Mouse (Mus musculus) liver, embryonic 14.5 days (tissue): ENCODE results near the gene Cdkn2a. TPM values are rescaled to one million over a fixed set of nuclear protein-coding genes. Genes with fewer than 3 reads are reported as not detected.

Experiments used
- ATAC-seq: fragments of 200-750 bp; cut with Nextera tagmentation; 2 replicates; pipeline ENCODE4 v1.8.0; 2017; ENCODE audit warnings: moderate number of reproducible peaks, mild to moderate bottlenecking, moderate library complexity; ENCODE audit not compliant: insufficient read depth
- DNase-seq, 3 experiments: peaks; one replicate each; pipeline ENCODE4 v3.0.0-alpha.2; 2012 to 2013; ENCODE audit warnings: low read depth in 3 of 3, low spot score in 3 of 3
- H3K27ac ChIP-seq: fragments of 300-500 bp; sonication (generic); 2 replicates; pipeline ENCODE4 v1.5.1; 2014; ENCODE audit warnings: moderate library complexity, mild to moderate bottlenecking, control low read depth, inconsistent platforms
- H3K27me3 ChIP-seq: fragments of 300-500 bp; sonication (generic); 2 replicates; pipeline ENCODE4 v1.6.1; 2014; ENCODE audit warnings: mild to moderate bottlenecking, low read length, moderate library complexity; ENCODE audit not compliant: control insufficient read depth, insufficient read depth
- H3K36me3 ChIP-seq: fragments of 300-500 bp; sonication (generic); replicated peaks from 2 replicates; pipeline ENCODE4 v1.6.1; 2014; ENCODE audit warnings: low read depth; ENCODE audit not compliant: control insufficient read depth, insufficient read depth
- H3K4me1 ChIP-seq, 2 experiments: fragments of 200-500 bp in 1 of 2; fragments of 300-500 bp in 1 of 2; sonication (generic) in 1 of 2; replicated peaks; 2 replicates each; pipeline ENCODE4 v1.6.1; 2012 to 2014; ENCODE audit warnings: antibody characterized with exemption in 1 of 2, inconsistent platforms in 1 of 2, low read length in 1 of 2; ENCODE audit not compliant: control insufficient read depth in 2 of 2, insufficient read depth in 2 of 2
- H3K4me2 ChIP-seq: fragments of 300-500 bp; sonication (generic); 2 replicates; pipeline ENCODE4 v1.6.1; 2014; ENCODE audit warnings: low read depth, mild to moderate bottlenecking, control low read depth, moderate library complexity
- H3K4me3 ChIP-seq, 2 experiments: fragments of 200-500 bp in 1 of 2; fragments of 300-500 bp in 1 of 2; sonication (generic) in 1 of 2; 2 replicates each; pipeline ENCODE4 v1.5.1; 2012 to 2014; ENCODE audit warnings: low read depth in 2 of 2, low read length in 2 of 2, mild to moderate bottlenecking in 2 of 2, control low read depth in 1 of 2, inconsistent platforms in 1 of 2, moderate library complexity in 1 of 2; ENCODE audit not compliant: insufficient read depth in 1 of 2
- H3K9ac ChIP-seq: fragments of 300-500 bp; sonication (generic); replicated peaks from 2 replicates; pipeline ENCODE4 v1.6.1; 2014; ENCODE audit warnings: mild to moderate bottlenecking, control low read depth, moderate library complexity
- H3K9me3 ChIP-seq: fragments of 300-500 bp; sonication (generic); 2 replicates; pipeline ENCODE4 v1.6.1; 2016; ENCODE audit warnings: low read length, mixed read lengths; ENCODE audit not compliant: control insufficient read depth
- CTCF ChIP-seq: IDR thresholded peaks from 2 replicates; pipeline ENCODE4 v1.5.1; 2016; ENCODE audit warnings: antibody characterized with exemption, low read depth, control low read depth
- EP300 ChIP-seq: IDR thresholded peaks from 2 replicates; pipeline ENCODE4 v1.6.1; 2016; ENCODE audit warnings: antibody characterized with exemption, low read depth
- WGBS: fragments of 180-500 bp; shearing (Covaris S2); extraction: QIAGEN DNeasy Blood & Tissue Kit; methylation state at CpG from one replicate; pipeline ENCODE4 v1.1.7; 2014; ENCODE audit not compliant: insufficient replicate concordance; 5-methylcytosine and 5-hydroxymethylcytosine counted together
- polyA plus RNA-seq, 2 experiments: library from polyadenylated mRNA; depleted of rRNA in 1 of 2; stranded (reverse) in 1 of 2; unstranded in 1 of 2; fragments of >200 nt; fragmentation: Nextera tagmentation in 1 of 2; extraction: Ambion mirVana in 1 of 2; gene quantifications; 2 replicates each; pipeline versions ENCODE4 v1.2.1 to v1.2.3; 2012 to 2014

The Cdkn2a gene
- polyA plus RNA-seq, 2 experiments: not detected

GRCm38 (mm10) chr4:89279641-89280040 lies 14.8 kb downstream of the Cdkn2a start:
- no peaks in the 10 kb centered on the region for H3K4me1 ChIP-seq
- H3K27me3 ChIP-seq: peaks cover 80% of the 10 kb centered on the region
- no peak overlapping the region for H3K4me3 ChIP-seq
- no peaks in the 10 kb centered on the region for H3K36me3 ChIP-seq
- H3K9ac ChIP-seq: no peak overlapping the region
- ATAC-seq (no peak), DNase-seq (no peak)
- H3K9me3 ChIP-seq: no peaks in the 10 kb centered on the region
- TF ChIP-seq CTCF (no peak), EP300 (no peak)
- H3K4me2 ChIP-seq: no peak overlapping the region
- 0% methylated on average over 2 of the region's 2 CpGs for WGBS
- H3K27ac ChIP-seq: no peak overlapping the region

GRCm38 (mm10) chr4:89277381-89277940 lies 17.0 kb downstream of the Cdkn2a start:
- DNase-seq (no peak), ATAC-seq (no peak)
- Histone ChIP-seq H3K36me3 (no peaks in the 10 kb centered on the region), H3K9ac (no peak overlapping the region), H3K9me3 (no peaks in the 10 kb centered on the region), H3K27me3 (peaks cover 92% of the 10 kb centered on the region), H3K27ac (no peak overlapping the region), H3K4me1 (no peaks in the 10 kb centered on the region), H3K4me3 (no peak overlapping the region), H3K4me2 (no peak overlapping the region)
- no peak for TF ChIP-seq CTCF
- TF ChIP-seq EP300: no peak
- 7% methylated on average over 5 of the region's 5 CpGs for WGBS

- TF ChIP-seq CTCF (no peak), EP300 (no peak)
- DNase-seq (no peak), ATAC-seq (no peak)
- H3K9ac ChIP-seq: no peak overlapping the region
- no peaks in the 10 kb centered on the region for H3K4me1 ChIP-seq
- no peak overlapping the region for H3K27ac ChIP-seq
- no peaks in the 10 kb centered on the region for H3K9me3 ChIP-seq
- 2% methylated on average over 37 of the region's 37 CpGs for WGBS
- H3K4me3 ChIP-seq: no peak overlapping the region
- H3K27me3 ChIP-seq: peaks cover 92% of the 10 kb centered on the region
- no peak overlapping the region for H3K4me2 ChIP-seq
- no peaks in the 10 kb centered on the region for H3K36me3 ChIP-seq
Measured at GRCm38 (mm10) chr4:89276669-89277219, 17.7 kb downstream of the Cdkn2a start.

- Histone ChIP-seq H3K4me3 (no peak overlapping the region), H3K9me3 (no peaks in the 10 kb centered on the region), H3K4me2 (no peak overlapping the region), H3K27ac (no peak overlapping the region), H3K9ac (no peak overlapping the region), H3K27me3 (peaks cover 90% of the 10 kb centered on the region), H3K4me1 (no peaks in the 10 kb centered on the region), H3K36me3 (no peaks in the 10 kb centered on the region)
- 2% methylated on average over 25 of the region's 25 CpGs for WGBS
- no peak for TF ChIP-seq EP300
- no peak for ATAC-seq
- DNase-seq: no peak
Measured at GRCm38 (mm10) chr4:89275811-89276584, 18.5 kb downstream of the Cdkn2a start.

- no peak for DNase-seq
- H3K9me3 ChIP-seq: no peaks in the 10 kb centered on the region
- H3K36me3 ChIP-seq: no peaks in the 10 kb centered on the region
- no peak overlapping the region for H3K4me2 ChIP-seq
- WGBS: 3% methylated on average over 24 of the region's 24 CpGs
- ATAC-seq: no peak
- no peak overlapping the region for H3K4me3 ChIP-seq
- no peak overlapping the region for H3K27ac ChIP-seq
- H3K27me3 ChIP-seq: peaks cover 92% of the 10 kb centered on the region
- no peak overlapping the region for H3K9ac ChIP-seq
- TF ChIP-seq EP300 (no peak), CTCF (no peak)
- H3K4me1 ChIP-seq: no peaks in the 10 kb centered on the region
Measured at GRCm38 (mm10) chr4:89274829-89275548, 19.5 kb downstream of the Cdkn2a start.
